12 mouse cellular contexts compared by ENCODE assay signal in genomic region chr5:81640118-81640517, GRCm38 (mm10).
DNase-seq lines count a peak whose midpoint lies in the region; ATAC-seq and TF ChIP-seq lines count a peak whose summit lies in the region.
"Had no signal": no experiment of that assay in that cellular context is flagged by ENCODE, and none has a peak within 500 bp of the region (broad histone marks: within the 10 kb centered on the region; RNA-seq: fewer than 3 reads in every experiment).

No protein-coding gene starts in this region.

- H3K9me3 ChIP-seq in forebrain, postnatal 0 days (ENCODE audit: low read length): no peaks in the 10 kb centered on the region
- no peaks in the 10 kb centered on the region for H3K9me3 ChIP-seq in forebrain, embryonic 12.5 days
- H3K9me3 ChIP-seq: forebrain, embryonic 13.5 days had no signal

- H3K36me3 ChIP-seq in forebrain, postnatal 0 days (ENCODE audit: insufficient read depth): no peaks in the 10 kb centered on the region
- H3K36me3 ChIP-seq in forebrain, embryonic 12.5 days (replicated peaks): no peaks in the 10 kb centered on the region
- no peaks in the 10 kb centered on the region for H3K36me3 ChIP-seq in kidney, adult 2 months (ENCODE audit: control insufficient read depth, insufficient read depth, low read length)

- TF ChIP-seq CTCF in forebrain, postnatal 0 days (IDR thresholded peaks at IDR 0.05; ENCODE audit: low read depth): peak; percentile 27
- TF ChIP-seq CTCF in kidney, adult 2 months (conservative IDR thresholded peaks at IDR 0.05; ENCODE audit: insufficient read depth, insufficient read length, low read depth, low read length): no peak

- H3K27ac ChIP-seq in forebrain, postnatal 0 days (ENCODE audit: low read depth, low read length): no peak overlapping the region
- no peak overlapping the region for H3K27ac ChIP-seq in forebrain, embryonic 12.5 days
- no peak overlapping the region for H3K27ac ChIP-seq in kidney, adult 2 months (ENCODE audit: insufficient read depth, low read depth, low read length)
- H3K27ac ChIP-seq: forebrain, embryonic 13.5 days; kidney, postnatal 0 days had no signal

- H3K4me3 ChIP-seq in forebrain, postnatal 0 days (ENCODE audit: low read depth, low read length): no peak overlapping the region
- H3K4me3 ChIP-seq in forebrain, embryonic 12.5 days (replicated peaks): no peak overlapping the region
- no peak overlapping the region for H3K4me3 ChIP-seq in kidney, adult 2 months (ENCODE audit: insufficient read depth, low read depth, low read length)
- H3K4me3 ChIP-seq: forebrain, embryonic 13.5 days had no signal

- no peaks in the 10 kb centered on the region for H3K4me1 ChIP-seq in forebrain, postnatal 0 days (ENCODE audit: insufficient read depth)
- no peaks in the 10 kb centered on the region for H3K4me1 ChIP-seq in forebrain, embryonic 12.5 days
- H3K4me1 ChIP-seq in kidney, adult 2 months (ENCODE audit: control insufficient read depth, insufficient read depth, low read length): no peaks in the 10 kb centered on the region

- ATAC-seq in forebrain, postnatal 0 days: peak; percentile 42; the same call in 1 of the 2 replicates
- ATAC-seq in forebrain, embryonic 12.5 days (ENCODE audit: low FRiP score): no peak
- no peak for ATAC-seq in megakaryocyte, adult 5-6 weeks (ENCODE audit: poor library complexity, severe bottlenecking)
- ATAC-seq: forebrain, embryonic 13.5 days had no signal

- TF ChIP-seq POLR2A in kidney, adult 2 months (IDR thresholded peaks at IDR 0.05; ENCODE audit: low read depth, low read length): no peak

- no peaks in the 10 kb centered on the region for H3K27me3 ChIP-seq in forebrain, postnatal 0 days (ENCODE audit: insufficient read depth, low read length)
- no peaks in the 10 kb centered on the region for H3K27me3 ChIP-seq in forebrain, embryonic 12.5 days
- no peaks in the 10 kb centered on the region for H3K27me3 ChIP-seq in kidney, adult 2 months (replicated peaks; ENCODE audit: control insufficient read depth, insufficient read depth, low read length)
- H3K27me3 ChIP-seq: forebrain, embryonic 13.5 days had no signal

- no peak overlapping the region for H3K4me2 ChIP-seq in forebrain, postnatal 0 days (ENCODE audit: low read depth)
- no peak overlapping the region for H3K4me2 ChIP-seq in forebrain, embryonic 12.5 days
- H3K4me2 ChIP-seq: forebrain, embryonic 13.5 days; lung, embryonic 14.5 days had no signal

- no peak overlapping the region for H3K9ac ChIP-seq in forebrain, postnatal 0 days
- H3K9ac ChIP-seq in forebrain, embryonic 12.5 days: no peak overlapping the region
- H3K9ac ChIP-seq: forebrain, embryonic 13.5 days; lung, embryonic 14.5 days had no signal

- WGBS in forebrain, postnatal 0 days: 27% methylated on average over 4 of the region's 4 CpGs
- WGBS in forebrain, embryonic 12.5 days: 54% methylated on average over 4 of the region's 4 CpGs
- WGBS in kidney, adult 2 months: 66% methylated on average over 4 of the region's 4 CpGs

- no peak for DNase-seq in forebrain, postnatal 0 days
- peak; percentile 46 for DNase-seq in kidney, adult 2 months
- DNase-seq in kidney, postnatal 25 days: no peak
- peak; percentile 23 for DNase-seq in right cerebral cortex, adult 18-20 months
- DNase-seq in right cerebral cortex, postnatal 4 days: no peak
- DNase-seq in cerebellum, postnatal 4 days (ENCODE audit: low spot score in 2 of 2): no peak
- DNase-seq: lung, embryonic 14.5 days; thymus, postnatal 4 days had no signal

Comparison
In these comparisons a context has a peak if more than half of its experiments do, and no peak if none do; other contexts are left out.
1. DNase-seq: peak in kidney, adult 2 months (single experiment) and right cerebral cortex, adult 18-20 months (single experiment); none in forebrain, postnatal 0 days (single experiment), kidney, postnatal 25 days (0 of 2), right cerebral cortex, postnatal 4 days (single experiment) and cerebellum, postnatal 4 days (0 of 2).